Mouse (Mus musculus) spleen, adult 12 weeks (tissue): Measurements from ENCODE around the gene H2-DMb2.
"Not testable (repeated sequence)": the region's sequence is repeated elsewhere in the genome, so short reads cannot be mapped to it uniquely, and the experiment has no call there.

Source experiments
- DNase-seq: peaks from one replicate; pipeline ENCODE4 v3.0.0; 2022; ENCODE audit warnings: low spot score

Gene H2-DMb2

GRCm38 (mm10) chr17:34135297-34136224, 7.5 kb upstream of the H2-DMb2 start:
- DNase-seq: peak; percentile 95

- DNase-seq: no peak
These were observed 5.5 kb upstream of the H2-DMb2 start for GRCm38 (mm10) chr17:34137601-34138000.

- no peak for DNase-seq
These were observed 4.5 kb upstream of the H2-DMb2 start for GRCm38 (mm10) chr17:34138655-34139054.

- DNase-seq: no peak
These were observed 3.7 kb upstream of the H2-DMb2 start for GRCm38 (mm10) chr17:34139416-34139815.

- DNase-seq: no peak
These were observed 2.9 kb upstream of the H2-DMb2 start for GRCm38 (mm10) chr17:34140240-34140639.

GRCm38 (mm10) chr17:34141448-34141847, 1.7 kb upstream of the H2-DMb2 start:
- DNase-seq: no peak

GRCm38 (mm10) chr17:34142456-34143010, 574 bp upstream of the H2-DMb2 start:
- no peak for DNase-seq

GRCm38 (mm10) chr17:34143461-34143860, 354 bp downstream of the H2-DMb2 start:
- DNase-seq: no peak

GRCm38 (mm10) chr17:34144221-34144620, 1.1 kb downstream of the H2-DMb2 start:
- not testable (repeated sequence) for DNase-seq

GRCm38 (mm10) chr17:34144960-34145371, 1.9 kb downstream of the H2-DMb2 start:
- peak; percentile 49 for DNase-seq

- DNase-seq: peak; percentile 51
These were observed 9.8 kb downstream of the H2-DMb2 start, which contains the start of gene H2-DMb1 for GRCm38 (mm10) chr17:34152923-34153322. TSS of gene H2-DMb1 (plus strand) at chr17:34153072.

GRCm38 (mm10) chr17:34155534-34155933, 12.4 kb downstream of the H2-DMb2 start:
- no peak for DNase-seq

GRCm38 (mm10) chr17:34164202-34164895, 21.2 kb downstream of the H2-DMb2 start:
- DNase-seq: no peak

- DNase-seq: no peak
These were observed 22.1 kb downstream of the H2-DMb2 start for GRCm38 (mm10) chr17:34165033-34165730.

GRCm38 (mm10) chr17:34169279-34169678, 26.2 kb downstream of the H2-DMb2 start:
- DNase-seq: peak; percentile 30

- no peak for DNase-seq
These were observed 27.4 kb downstream of the H2-DMb2 start for GRCm38 (mm10) chr17:34170487-34170876.

- DNase-seq: peak; percentile 72
These were observed 27.9 kb downstream of the H2-DMb2 start for GRCm38 (mm10) chr17:34170877-34171498.

- no peak for DNase-seq
These were observed 29.4 kb downstream of the H2-DMb2 start for GRCm38 (mm10) chr17:34172528-34172927.

- DNase-seq: no peak
These were observed 31.0 kb downstream of the H2-DMb2 start for GRCm38 (mm10) chr17:34174075-34174474.

- DNase-seq: no peak
These were observed 34.1 kb downstream of the H2-DMb2 start for GRCm38 (mm10) chr17:34177179-34177578.

- no peak for DNase-seq
These were observed 35.9 kb downstream of the H2-DMb2 start for GRCm38 (mm10) chr17:34179019-34179418.
